Mouse (Mus musculus) granulocyte monocyte progenitor cell, adult 5-6 weeks (primary cell): ENCODE data around the gene Cyp4f15. TPM values are rescaled to one million over a fixed set of nuclear protein-coding genes. Genes with fewer than 3 reads are reported as not detected.

Experiments used
- total RNA-seq, 2 experiments: library from RNA; stranded (forward) in 1 of 2; stranded (reverse) in 1 of 2; fragments of 200-712, 200-1000 nt in 1 of 2; fragments of >200 nt in 1 of 2; fragmentation: Nextera tagmentation in 1 of 2; gene quantifications; 2 replicates each; pipeline ENCODE4 v1.2.3; 2014 to 2017

Gene Cyp4f15
- total RNA-seq, 2 experiments from 2014 or later: not detected

Other genes with a start within 250 kb of the Cyp4f15 start
- not detected in 2 replicates for gene Cyp4f39, start 232.9 kb upstream of the Cyp4f15 start, total RNA-seq (2014; fragmentation: Nextera tagmentation)
- gene Cyp4f39, start 232.9 kb upstream of the Cyp4f15 start, total RNA-seq (2017): 0.21 TPM in 1 of 2 replicates, not detected in the other
- gene Cyp4f17, start 179.6 kb upstream of the Cyp4f15 start, total RNA-seq (2014; fragmentation: Nextera tagmentation): 1.2 and 1.9 TPM in 2 replicates
- gene Cyp4f17, start 179.6 kb upstream of the Cyp4f15 start, total RNA-seq (2017): 0.13 and 0.31 TPM in 2 replicates
- 10.5 and 17.7 TPM in 2 replicates for gene Cyp4f16, start 149.1 kb upstream of the Cyp4f15 start, total RNA-seq (2014; fragmentation: Nextera tagmentation)
- 10.2 and 11.0 TPM in 2 replicates for gene Cyp4f16, start 149.1 kb upstream of the Cyp4f15 start, total RNA-seq (2017)
- gene Cyp4f37, start 64.3 kb upstream of the Cyp4f15 start, total RNA-seq (2014; fragmentation: Nextera tagmentation): not detected in 2 replicates
- gene Cyp4f37, start 64.3 kb upstream of the Cyp4f15 start, total RNA-seq (2017): not detected in 2 replicates
- not detected in 2 replicates for gene Cyp4f40, start 26.7 kb upstream of the Cyp4f15 start, total RNA-seq (2014; fragmentation: Nextera tagmentation)
- not detected in 2 replicates for gene Cyp4f40, start 26.7 kb upstream of the Cyp4f15 start, total RNA-seq (2017)
- gene Zfp871, start 102.7 kb downstream of the Cyp4f15 start, total RNA-seq (2014; fragmentation: Nextera tagmentation): 31.1 and 57.1 TPM in 2 replicates
- gene Zfp871, start 102.7 kb downstream of the Cyp4f15 start, total RNA-seq (2017): 17.7 and 26.1 TPM in 2 replicates
- gene Zfp811, start 124.3 kb downstream of the Cyp4f15 start, total RNA-seq (2014; fragmentation: Nextera tagmentation): not detected in 2 replicates
- not detected in 2 replicates for gene Zfp811, start 124.3 kb downstream of the Cyp4f15 start, total RNA-seq (2017)
- gene Zfp799, start 144.6 kb downstream of the Cyp4f15 start, total RNA-seq (2014; fragmentation: Nextera tagmentation): 10.1 and 18.5 TPM in 2 replicates
- 6.5 and 10.6 TPM in 2 replicates for gene Zfp799, start 144.6 kb downstream of the Cyp4f15 start, total RNA-seq (2017)
- gene Zfp870, start 206.0 kb downstream of the Cyp4f15 start, total RNA-seq (2014; fragmentation: Nextera tagmentation): 2.3 and 6.2 TPM in 2 replicates
- 2.5 and 5.9 TPM in 2 replicates for gene Zfp870, start 206.0 kb downstream of the Cyp4f15 start, total RNA-seq (2017)
- gene Cyp4f14, start 231.7 kb downstream of the Cyp4f15 start, total RNA-seq (2014; fragmentation: Nextera tagmentation): not detected in 2 replicates
- not detected in 2 replicates for gene Cyp4f14, start 231.7 kb downstream of the Cyp4f15 start, total RNA-seq (2017)